Mouse (Mus musculus): Measurements from ENCODE around the gene Slc8b1. TPM values are rescaled to one million over a fixed set of nuclear protein-coding genes. Genes with fewer than 3 reads are reported as not detected.

Slc8b1 gene
- 9.2 and 12.2 TPM in 2 replicates for polyA plus RNA-seq (2012; rRNA removed; ENCODE audit: low replicate concordance)

DNA sequence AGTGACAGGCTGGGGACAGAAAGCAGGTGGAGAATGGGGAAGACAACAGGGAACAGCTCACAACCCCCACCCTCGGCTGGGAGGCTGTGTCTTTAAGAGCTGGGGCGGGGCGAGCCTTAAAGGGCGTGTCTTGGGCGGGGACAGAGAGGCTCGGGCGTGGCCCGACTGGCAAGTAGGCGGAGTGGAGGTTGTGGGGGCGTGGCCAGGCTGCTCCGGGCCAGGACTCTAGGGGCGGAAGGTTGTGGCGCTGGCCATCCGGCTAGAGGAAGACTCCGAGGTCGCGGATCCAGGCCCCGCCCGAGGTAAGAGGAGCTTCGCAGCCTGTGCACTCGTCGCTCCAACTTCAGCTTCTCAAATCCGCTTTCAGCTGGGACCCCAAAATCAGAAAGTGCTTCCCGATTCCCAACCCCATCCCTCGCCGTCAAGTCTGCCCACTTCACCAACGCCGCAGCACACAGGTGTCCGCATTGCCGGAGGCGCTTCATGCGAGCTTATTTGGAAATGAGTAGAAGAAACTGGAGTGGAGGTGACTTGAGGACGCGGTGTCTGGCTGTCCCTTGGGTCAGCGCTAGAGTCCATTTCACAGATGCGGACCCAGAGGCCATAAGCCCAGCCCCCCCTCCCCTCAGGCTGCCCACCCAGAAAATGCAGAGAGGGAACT is at the start of gene Slc8b1:
TSS of gene Slc8b1 (plus strand) at position 187 of the 661 bp plus-strand sequence.

DNA sequence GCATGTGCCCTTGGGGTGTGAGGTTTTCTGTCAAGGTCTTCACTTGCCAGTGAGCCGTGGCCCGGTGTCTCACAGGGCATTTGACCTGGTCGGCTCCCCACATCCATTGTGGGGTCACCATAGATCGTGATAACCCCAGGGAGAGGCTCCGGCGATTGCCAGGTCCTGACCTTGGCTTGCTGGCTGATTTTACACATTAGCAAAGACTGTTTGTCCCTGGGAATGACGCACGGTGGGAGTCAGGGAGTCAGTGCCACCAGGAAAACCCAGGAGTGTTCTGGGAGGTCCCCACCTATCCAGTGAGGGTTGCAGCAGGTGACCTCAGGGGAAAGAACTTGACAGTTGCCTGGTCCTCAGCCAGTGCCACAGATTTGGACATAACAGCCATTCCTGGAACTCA is 38.2 kb upstream of the Slc8b1 start, which contains the start of gene Sdsl:
TSS of gene Sdsl (minus strand) at position 41 of the 400 bp plus-strand sequence.

DNA sequence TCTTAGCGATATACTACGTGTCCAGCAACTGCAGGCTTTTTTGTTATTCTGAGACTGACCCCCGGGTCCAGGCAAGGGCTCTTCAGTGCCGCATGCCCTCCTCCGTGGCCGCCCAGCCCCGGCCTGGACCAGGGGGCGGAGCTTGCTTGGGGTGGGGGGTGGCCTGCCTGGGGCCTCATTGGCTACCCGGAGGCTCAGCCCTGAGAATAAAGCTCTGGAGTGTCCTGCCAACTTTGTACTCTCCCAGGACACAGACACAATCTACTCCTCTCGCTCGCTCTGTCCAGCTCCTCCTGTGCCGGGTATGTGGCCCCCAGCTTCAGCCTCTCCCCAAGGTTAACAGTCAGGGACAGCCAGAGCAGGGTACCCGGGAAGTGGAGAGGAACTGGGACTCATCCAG is 34.7 kb upstream of the Slc8b1 start, which contains the start of gene Sds:
TSS of gene Sds (plus strand) at position 231 of the 400 bp plus-strand sequence.

DNA sequence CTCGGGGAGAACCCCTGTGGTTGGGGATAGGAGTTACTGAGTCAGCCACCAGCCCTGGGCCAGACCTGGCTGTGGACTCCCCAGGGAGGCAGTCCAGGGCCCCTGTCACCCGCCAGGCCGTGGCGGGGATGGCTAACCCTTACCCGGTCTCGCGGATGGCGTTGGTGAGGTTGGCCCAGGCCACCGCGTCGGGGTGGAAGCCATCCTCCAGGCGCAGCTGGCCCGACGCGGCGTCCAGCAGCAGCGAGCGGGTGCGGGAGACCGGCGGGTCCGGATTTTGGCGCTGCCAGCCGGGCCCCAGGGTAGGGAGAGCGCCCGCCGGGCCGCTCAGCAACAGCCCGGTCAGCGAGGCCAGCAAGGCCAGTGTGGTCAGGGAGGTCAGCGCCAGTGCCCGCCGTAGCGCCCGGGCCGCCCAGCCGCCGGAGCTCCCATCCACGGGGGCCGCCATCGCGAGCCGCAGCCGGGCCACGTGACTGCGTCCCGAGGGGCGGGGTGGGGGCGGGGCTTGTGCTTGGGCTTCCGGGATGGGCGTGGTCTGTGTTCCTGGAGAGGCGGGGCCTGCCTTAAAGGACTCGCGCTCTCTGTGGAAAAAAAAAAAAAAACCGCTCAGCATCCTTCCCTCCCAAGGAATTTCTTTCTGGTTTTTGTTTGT is 7.7 kb upstream of the Slc8b1 start, which contains the start of gene Plbd2:
TSS of gene Plbd2 (minus strand) at position 482 of the 652 bp plus-strand sequence.

Other genes starting within 250 kb of the Slc8b1 start
- 0.69 and 1.1 TPM in 2 replicates for gene Lhx5, start 79.5 kb upstream of the Slc8b1 start, polyA plus RNA-seq (2012; rRNA removed; ENCODE audit: low replicate concordance)
- gene Sdsl, start 38.4 kb upstream of the Slc8b1 start, polyA plus RNA-seq (2012; rRNA removed; ENCODE audit: low replicate concordance): 37.4 and 48.7 TPM in 2 replicates
- gene Sds, start 34.6 kb upstream of the Slc8b1 start, polyA plus RNA-seq (2012; rRNA removed; ENCODE audit: low replicate concordance): not detected in 2 replicates
- gene Plbd2, start 7.5 kb upstream of the Slc8b1 start, polyA plus RNA-seq (2012; rRNA removed; ENCODE audit: low replicate concordance): 19.2 and 23.4 TPM in 2 replicates
- gene Tpcn1, start 77.5 kb downstream of the Slc8b1 start, polyA plus RNA-seq (2012; rRNA removed; ENCODE audit: low replicate concordance): 42.1 and 59.5 TPM in 2 replicates
- 0.13 and 0.14 TPM in 2 replicates for gene Iqcd, start 77.8 kb downstream of the Slc8b1 start, polyA plus RNA-seq (2012; rRNA removed; ENCODE audit: low replicate concordance)
- 17.6 and 17.8 TPM in 2 replicates for gene Rita1, start 101.4 kb downstream of the Slc8b1 start, polyA plus RNA-seq (2012; rRNA removed; ENCODE audit: low replicate concordance)
- gene Ddx54, start 101.6 kb downstream of the Slc8b1 start, polyA plus RNA-seq (2012; rRNA removed; ENCODE audit: low replicate concordance): 31.8 and 32.2 TPM in 2 replicates
- gene Cfap73, start 123.1 kb downstream of the Slc8b1 start, polyA plus RNA-seq (2012; rRNA removed; ENCODE audit: low replicate concordance): not detected in 2 replicates
- 0.96 and 4.4 TPM in 2 replicates for gene Rasal1, start 137.6 kb downstream of the Slc8b1 start, polyA plus RNA-seq (2012; rRNA removed; ENCODE audit: low replicate concordance)
- gene Dtx1, start 200.8 kb downstream of the Slc8b1 start, polyA plus RNA-seq (2012; rRNA removed; ENCODE audit: low replicate concordance): 12.1 and 26.2 TPM in 2 replicates
- 2.0 and 5.7 TPM in 2 replicates for gene Oas2, start 238.7 kb downstream of the Slc8b1 start, polyA plus RNA-seq (2012; rRNA removed; ENCODE audit: low replicate concordance)

Data from duodenum, adult 2 months (tissue).